Mouse (Mus musculus) limb, embryonic 15.5 days (tissue): ENCODE data around the gene Kctd14. TPM values are rescaled to one million over a fixed set of nuclear protein-coding genes. Genes with fewer than 3 reads are reported as not detected.
"Not testable (repeated sequence)": the region's sequence is repeated elsewhere in the genome, so short reads cannot be mapped to it uniquely, and the experiment has no call there.

ENCODE experiments used
- ATAC-seq: fragments of 200-750 bp; cut with Nextera tagmentation; 2 replicates; pipeline ENCODE4 v1.8.0; 2017; ENCODE audit warnings: low read depth, moderate TSS enrichment; ENCODE audit not compliant: insufficient number of reproducible peaks, low FRiP score, low TSS enrichment
- H3K27ac ChIP-seq: fragments of 300-500 bp; sonication (generic); 2 replicates; pipeline ENCODE4 v1.5.1; 2015; ENCODE audit warnings: moderate library complexity, mild to moderate bottlenecking, inconsistent platforms
- H3K27me3 ChIP-seq: fragments of 300-500 bp; sonication (generic); 2 replicates; pipeline ENCODE4 v1.6.1; 2015; ENCODE audit warnings: inconsistent platforms
- H3K36me3 ChIP-seq: fragments of 300-500 bp; sonication (generic); 2 replicates; pipeline ENCODE4 v1.6.1; 2015; ENCODE audit warnings: inconsistent platforms
- H3K4me1 ChIP-seq: fragments of 300-500 bp; sonication (generic); 2 replicates; pipeline ENCODE4 v1.6.1; 2015; ENCODE audit warnings: inconsistent platforms
- H3K4me2 ChIP-seq: fragments of 300-500 bp; sonication (generic); 2 replicates; pipeline ENCODE4 v1.6.1; 2015; ENCODE audit warnings: mild to moderate bottlenecking, inconsistent platforms
- H3K4me3 ChIP-seq: fragments of 300-500 bp; sonication (generic); 2 replicates; pipeline ENCODE4 v1.5.1; 2015; ENCODE audit warnings: mild to moderate bottlenecking, inconsistent platforms
- H3K9ac ChIP-seq: fragments of 300-500 bp; sonication (generic); 2 replicates; pipeline ENCODE4 v1.6.1; 2015; ENCODE audit warnings: inconsistent platforms
- H3K9me3 ChIP-seq: fragments of 300-500 bp; sonication (generic); 2 replicates; pipeline ENCODE4 v1.6.1; 2016; ENCODE audit warnings: inconsistent platforms
- WGBS: fragments of 180-500 bp; shearing (Covaris S2); methylation state at CpG from one replicate; pipeline ENCODE4 v1.1.7; 2015; 5-methylcytosine and 5-hydroxymethylcytosine counted together
- polyA plus RNA-seq: library from polyadenylated mRNA; unstranded; fragments of >200 nt; fragmentation: Nextera tagmentation; extraction: Ambion mirVana; gene quantifications from 2 replicates; pipeline ENCODE4 v1.2.1, GENCODE M21; 2015

The Kctd14 gene
- 3.2 and 3.4 TPM in 2 replicates for polyA plus RNA-seq

DNA sequence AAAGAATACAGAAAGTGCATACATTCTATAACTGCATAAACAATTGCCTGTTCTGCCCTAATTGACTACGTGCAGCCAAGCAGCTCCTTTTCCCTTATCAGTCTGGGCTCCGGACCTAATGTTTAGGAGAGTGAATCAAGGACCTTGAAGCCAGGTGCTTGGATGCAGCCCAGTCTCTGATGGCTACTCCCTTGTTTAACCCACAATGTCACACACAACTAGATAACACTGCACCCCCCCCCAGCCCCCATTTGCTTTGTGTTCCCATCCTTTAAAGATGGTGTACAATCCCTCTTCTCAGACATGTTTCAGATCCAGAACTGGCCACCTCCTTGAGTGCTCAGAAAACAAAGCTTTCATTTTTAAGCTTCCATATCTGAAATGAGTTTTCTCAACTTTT, at the start of gene Kctd14:
TSS of gene Kctd14 (plus strand) at position 301 of the 400 bp plus-strand sequence.
- not testable (repeated sequence) for H3K9ac ChIP-seq, ATAC-seq, H3K27me3 ChIP-seq, H3K4me2 ChIP-seq, H3K27ac ChIP-seq, H3K36me3 ChIP-seq, H3K4me3 ChIP-seq, H3K9me3 ChIP-seq
- peaks cover 28% of the 10 kb centered on the region for H3K4me1 ChIP-seq
- 82% methylated on average over 2 of the region's 2 CpGs for WGBS

DNA sequence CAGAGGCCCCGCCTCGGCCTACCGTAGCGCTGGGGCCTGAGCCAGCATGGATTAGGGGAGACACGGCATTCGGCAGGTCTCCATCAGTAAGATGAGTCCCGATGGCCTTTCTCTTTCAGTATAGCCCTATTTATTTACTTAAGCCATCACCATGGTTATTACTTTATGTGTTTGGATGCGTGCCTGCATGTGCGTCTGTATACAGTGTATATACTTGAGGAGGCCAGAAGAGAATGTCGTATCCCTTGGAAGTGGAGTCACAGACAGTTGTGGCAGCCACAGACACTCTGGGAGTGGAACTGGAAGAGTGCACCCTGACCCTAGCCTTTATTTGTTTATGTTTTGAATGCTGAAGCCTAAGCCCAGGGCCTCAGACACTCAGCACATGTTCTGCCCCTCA, 44.0 kb upstream of the Kctd14 start:
- H3K36me3 ChIP-seq: peaks cover 47% of the 10 kb centered on the region
- no peaks in the 10 kb centered on the region for H3K9me3 ChIP-seq
- H3K4me1 ChIP-seq: no peaks in the 10 kb centered on the region
- 79% methylated on average over 10 of the region's 10 CpGs for WGBS
- ATAC-seq: peak; percentile 26; the same call in 1 of the 2 replicates
- H3K27ac ChIP-seq: no peak overlapping the region
- H3K27me3 ChIP-seq: no peaks in the 10 kb centered on the region
- no peak overlapping the region for H3K4me2 ChIP-seq
- no peak overlapping the region for H3K9ac ChIP-seq
- no peak overlapping the region for H3K4me3 ChIP-seq

DNA sequence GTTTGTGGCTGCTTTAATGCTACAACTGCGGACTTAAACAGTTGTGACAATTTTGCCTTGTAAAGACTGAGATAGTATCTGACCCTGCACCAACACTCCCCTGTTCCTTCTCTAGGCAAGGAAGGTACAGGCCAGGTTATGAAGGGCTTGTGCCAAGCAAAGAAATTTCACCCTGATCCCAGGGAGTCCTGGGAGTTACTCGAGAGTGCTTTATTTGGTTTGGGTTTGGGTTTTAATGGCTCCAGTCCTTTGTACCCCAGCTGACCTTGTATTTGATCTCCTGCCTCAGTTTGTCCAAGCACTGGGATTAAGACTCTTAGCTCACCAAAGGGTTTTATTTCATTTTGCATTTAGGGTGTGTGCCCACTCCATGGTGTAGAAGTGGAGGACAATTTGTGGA, 40.0 kb upstream of the Kctd14 start:
- WGBS: 81% methylated on average over 2 of the region's 2 CpGs
- Histone ChIP-seq H3K27me3 (no peaks in the 10 kb centered on the region), H3K36me3 (peaks cover 51% of the 10 kb centered on the region), H3K27ac (no peak overlapping the region), H3K9ac (no peak overlapping the region), H3K9me3 (no peaks in the 10 kb centered on the region), H3K4me1 (no peaks in the 10 kb centered on the region), H3K4me3 (no peak overlapping the region), H3K4me2 (no peak overlapping the region)
- no peak for ATAC-seq

DNA sequence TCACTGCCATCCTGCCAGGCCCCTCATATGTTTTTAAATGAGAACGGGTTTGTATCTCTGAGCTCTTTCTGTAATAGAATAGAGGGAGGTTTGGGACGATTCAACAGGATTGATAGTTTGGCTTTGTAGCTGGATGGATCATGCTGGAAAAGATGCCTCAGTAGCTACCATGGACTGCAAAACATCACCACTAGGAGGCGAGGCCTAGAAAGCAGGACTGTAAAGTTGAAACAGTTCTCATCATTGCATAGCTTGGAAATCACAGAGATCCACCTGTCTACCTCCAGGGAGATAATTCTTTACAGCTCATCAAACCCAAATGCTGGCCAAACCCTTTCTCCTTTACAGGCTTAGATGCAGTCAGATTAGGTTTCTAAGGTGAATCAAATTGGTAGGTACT, 39.5 kb upstream of the Kctd14 start:
- peaks cover 51% of the 10 kb centered on the region for H3K36me3 ChIP-seq

DNA sequence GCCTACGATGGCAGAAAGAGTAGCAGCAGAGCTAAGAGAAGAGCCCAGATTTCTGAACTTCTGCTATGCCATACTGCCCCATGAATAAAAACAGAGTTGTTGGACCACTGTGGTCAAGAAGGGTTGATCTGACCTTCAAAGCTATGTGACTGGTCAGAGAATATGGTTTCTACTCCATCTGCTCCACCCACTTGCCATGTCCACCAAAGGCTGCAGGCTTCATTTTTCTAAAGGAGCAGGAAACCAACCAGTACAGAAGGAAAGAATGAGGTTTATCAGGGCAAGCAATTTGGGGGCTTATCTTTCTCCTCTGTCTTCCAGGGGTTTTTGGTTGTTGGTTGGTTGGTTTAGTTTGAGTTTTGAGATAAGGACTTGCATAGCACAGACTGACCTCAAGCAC, 37.1 kb upstream of the Kctd14 start:
- Histone ChIP-seq H3K4me3 (no peak overlapping the region), H3K36me3 (peaks cover 34% of the 10 kb centered on the region), H3K27ac (no peak overlapping the region), H3K4me1 (peaks cover 4% of the 10 kb centered on the region; the same call in 1 of the 2 replicates), H3K27me3 (no peaks in the 10 kb centered on the region), H3K9ac (no peak overlapping the region), H3K9me3 (no peaks in the 10 kb centered on the region), H3K4me2 (no peak overlapping the region)
- 96% methylated on average over 1 of the region's 1 CpGs for WGBS
- ATAC-seq: no peak

More for the DNA sequence above, 39.5 kb upstream of the Kctd14 start:
- Histone ChIP-seq H3K4me1 (no peaks in the 10 kb centered on the region), H3K9ac (no peak overlapping the region), H3K27me3 (no peaks in the 10 kb centered on the region), H3K4me3 (no peak overlapping the region), H3K4me2 (no peak overlapping the region), H3K9me3 (no peaks in the 10 kb centered on the region), H3K27ac (no peak overlapping the region)
- WGBS: 81% methylated on average over 3 of the region's 3 CpGs
- ATAC-seq: no peak

DNA sequence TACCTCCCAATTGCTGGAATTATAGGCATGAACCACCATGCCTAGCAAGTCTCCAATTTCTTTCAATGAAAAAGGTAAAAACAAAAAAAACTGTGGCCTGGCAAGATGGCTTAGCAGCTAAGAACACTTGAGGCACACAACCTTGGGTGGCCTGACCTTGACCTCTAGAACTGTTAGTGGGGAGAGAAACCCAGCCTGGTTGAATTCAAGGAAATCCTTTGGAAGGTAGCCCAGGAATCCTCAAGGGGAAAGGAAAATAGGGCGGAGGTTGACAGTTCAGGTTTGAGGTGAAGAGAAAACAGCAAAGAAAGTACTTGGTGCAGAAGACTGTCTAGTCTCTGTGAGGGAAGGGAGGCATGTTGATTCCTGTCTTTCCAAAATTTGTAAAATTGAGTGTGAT, 36.7 kb upstream of the Kctd14 start:
- H3K9me3 ChIP-seq: no peaks in the 10 kb centered on the region
- H3K27ac ChIP-seq: no peak overlapping the region
- no peak for ATAC-seq
- H3K9ac ChIP-seq: no peak overlapping the region
- H3K4me2 ChIP-seq: no peak overlapping the region
- peaks cover 30% of the 10 kb centered on the region for H3K36me3 ChIP-seq
- H3K27me3 ChIP-seq: no peaks in the 10 kb centered on the region
- peaks cover 4% of the 10 kb centered on the region; the same call in 1 of the 2 replicates for H3K4me1 ChIP-seq
- WGBS: 67% methylated on average over 1 of the region's 1 CpGs
- no peak overlapping the region for H3K4me3 ChIP-seq

DNA sequence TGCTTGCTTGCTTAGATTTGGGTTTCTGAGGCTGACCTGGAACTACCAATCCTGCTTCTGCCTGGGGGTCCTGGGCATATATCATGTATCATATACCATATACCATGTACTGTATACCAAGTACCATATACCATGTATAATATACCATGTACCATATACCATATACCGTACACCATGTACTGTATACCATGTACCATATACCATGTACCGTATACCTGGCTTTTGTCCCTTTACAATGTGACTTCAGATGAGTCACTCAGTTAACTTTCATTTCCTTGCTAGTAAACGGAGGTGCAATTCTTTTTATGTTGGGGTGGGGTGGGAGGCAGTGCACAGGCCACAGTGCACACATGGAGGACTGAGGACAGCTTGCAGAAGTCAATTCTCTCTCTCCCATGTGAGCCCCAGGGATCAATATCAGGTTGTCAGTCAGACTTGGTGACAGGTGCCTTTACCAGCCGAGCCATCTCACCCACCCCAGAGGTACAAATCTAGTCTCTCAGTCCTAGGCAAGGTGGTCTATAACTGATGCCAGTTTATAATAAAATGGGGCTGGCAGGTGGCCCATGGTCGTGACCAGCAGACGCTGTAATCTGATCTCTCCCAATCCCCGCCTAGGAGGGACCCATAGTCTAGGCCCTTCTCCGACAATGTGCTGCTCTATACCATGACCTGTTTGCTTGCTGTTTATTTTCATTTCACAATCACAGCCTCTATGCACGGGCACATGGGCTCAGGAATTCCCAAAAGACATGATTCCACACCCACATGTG, 36.0 kb upstream of the Kctd14 start:
- Histone ChIP-seq H3K4me2 (no peak overlapping the region), H3K4me3 (no peak overlapping the region), H3K27me3 (no peaks in the 10 kb centered on the region), H3K27ac (no peak overlapping the region), H3K4me1 (peaks cover 4% of the 10 kb centered on the region; the same call in 1 of the 2 replicates), H3K9me3 (no peaks in the 10 kb centered on the region), H3K36me3 (peaks cover 23% of the 10 kb centered on the region), H3K9ac (no peak overlapping the region)
- WGBS: 33% methylated on average over 9 of the region's 9 CpGs
- ATAC-seq: no peak

DNA sequence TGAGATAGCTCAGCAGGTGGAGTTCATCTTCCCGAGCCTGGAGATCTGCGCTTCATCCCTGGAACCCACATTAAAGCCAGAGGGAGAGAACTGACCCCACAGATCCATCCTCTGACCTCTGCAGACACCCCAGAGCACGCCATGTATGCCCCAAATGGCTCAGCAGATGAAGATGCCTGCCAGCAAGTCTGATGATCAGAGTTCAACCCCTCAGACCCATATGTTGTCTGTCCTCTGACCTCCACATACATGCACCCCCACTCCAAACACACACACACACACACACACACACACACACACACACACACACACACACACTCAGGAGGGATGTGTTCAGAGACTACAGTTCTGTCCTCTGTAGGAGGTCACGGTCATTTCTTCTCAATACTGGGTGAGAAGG, 34.6 kb upstream of the Kctd14 start:
- 83% methylated on average over 4 of the region's 4 CpGs for WGBS
- H3K27me3 ChIP-seq: no peaks in the 10 kb centered on the region

DNA sequence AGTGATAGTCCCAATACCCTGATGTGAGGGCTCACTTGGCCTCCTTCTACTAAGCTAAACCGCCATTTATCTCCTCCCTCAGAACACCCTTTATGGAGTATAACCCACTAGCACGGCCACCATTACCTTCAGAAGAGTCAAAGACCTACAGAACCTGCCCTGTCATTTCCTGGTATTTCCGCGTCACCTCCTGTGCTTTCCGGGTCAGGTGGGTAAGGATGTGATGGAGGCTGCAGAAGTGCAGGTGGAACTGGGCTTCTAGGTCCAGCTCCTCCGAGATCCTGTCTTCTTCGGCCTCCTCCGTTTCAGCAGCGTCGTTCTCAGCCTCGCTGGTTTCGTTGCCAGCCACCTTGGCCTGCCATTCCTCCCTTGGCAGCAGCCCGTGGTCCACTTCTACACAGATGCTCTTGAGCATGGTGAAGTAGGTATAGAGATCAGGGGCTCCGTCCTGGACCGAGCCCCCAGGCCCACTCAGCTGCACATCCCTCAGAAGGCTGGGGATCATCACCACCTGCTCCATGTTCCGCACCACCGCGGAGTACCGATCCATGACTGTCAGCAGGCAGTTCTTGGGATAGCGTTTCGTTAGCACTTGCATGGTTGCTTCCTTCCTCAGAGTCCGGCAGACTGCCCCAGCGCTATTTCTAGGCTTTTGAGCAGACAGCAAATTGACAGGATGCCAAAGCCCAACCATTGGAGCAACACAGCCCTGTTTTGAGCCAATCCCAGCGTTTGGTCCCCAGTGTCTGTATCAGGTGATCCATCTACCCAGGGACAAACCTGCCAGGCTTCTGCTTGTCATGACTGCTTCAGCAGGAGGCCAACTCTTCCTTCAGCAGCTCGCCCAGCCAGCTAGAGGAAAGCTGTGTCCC, 34.0 kb upstream of the Kctd14 start, which contains the start of gene Thrsp:
TSS of gene Thrsp (minus strand) at position 825 of the 872 bp plus-strand sequence.
- Histone ChIP-seq H3K4me3 (no peak within 1 kb of the TSS), H3K36me3 (0 out of 2 replicates have a peak, but pooled peaks cover 6% of the 10 kb centered on the region), H3K4me1 (peaks cover 4% of the 10 kb centered on the region; the same call in 1 of the 2 replicates), H3K4me2 (no peak within 1 kb of the TSS), H3K27ac (no peak within 1 kb of the TSS), H3K9me3 (no peaks in the 10 kb centered on the region), H3K9ac (no peak within 1 kb of the TSS), H3K27me3 (no peaks in the 10 kb centered on the region)
- WGBS: 76% methylated on average over 25 of the region's 25 CpGs
- ATAC-seq: no peak

More for the DNA sequence above, 34.6 kb upstream of the Kctd14 start:
- Histone ChIP-seq H3K9me3 (no peaks in the 10 kb centered on the region), H3K4me1 (peaks cover 4% of the 10 kb centered on the region; the same call in 1 of the 2 replicates), H3K4me3 (no peak overlapping the region), H3K36me3 (peaks cover 9% of the 10 kb centered on the region; the same call in 1 of the 2 replicates), H3K9ac (no peak overlapping the region), H3K27ac (no peak overlapping the region), H3K4me2 (no peak overlapping the region)
- no peak for ATAC-seq

DNA sequence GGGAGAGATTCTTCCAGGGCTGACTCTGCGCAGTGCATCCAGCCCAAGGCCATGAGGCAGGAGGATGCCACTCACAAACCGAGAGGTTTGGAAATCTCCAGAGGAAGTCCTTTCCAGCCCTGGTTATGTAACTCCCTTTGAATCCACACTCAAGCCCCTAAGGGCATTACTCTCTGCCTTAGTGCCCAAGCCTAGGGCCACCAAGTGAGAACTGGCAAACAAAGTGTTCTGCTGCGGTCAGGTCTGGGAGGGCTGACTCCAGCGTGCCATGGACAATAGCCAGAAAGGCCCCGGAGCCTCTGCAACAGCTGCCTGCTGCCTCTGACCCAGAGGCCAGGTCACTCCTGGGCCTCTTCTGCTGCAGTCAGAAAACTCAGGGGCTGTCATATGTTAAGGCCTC, 32.4 kb upstream of the Kctd14 start:
- Histone ChIP-seq H3K36me3 (no peaks in the 10 kb centered on the region), H3K4me1 (peaks cover 4% of the 10 kb centered on the region; the same call in 1 of the 2 replicates), H3K9me3 (no peaks in the 10 kb centered on the region), H3K27ac (no peak overlapping the region), H3K27me3 (no peaks in the 10 kb centered on the region), H3K4me3 (no peak overlapping the region), H3K9ac (no peak overlapping the region), H3K4me2 (no peak overlapping the region)
- WGBS: 80% methylated on average over 5 of the region's 5 CpGs
- no peak for ATAC-seq

DNA sequence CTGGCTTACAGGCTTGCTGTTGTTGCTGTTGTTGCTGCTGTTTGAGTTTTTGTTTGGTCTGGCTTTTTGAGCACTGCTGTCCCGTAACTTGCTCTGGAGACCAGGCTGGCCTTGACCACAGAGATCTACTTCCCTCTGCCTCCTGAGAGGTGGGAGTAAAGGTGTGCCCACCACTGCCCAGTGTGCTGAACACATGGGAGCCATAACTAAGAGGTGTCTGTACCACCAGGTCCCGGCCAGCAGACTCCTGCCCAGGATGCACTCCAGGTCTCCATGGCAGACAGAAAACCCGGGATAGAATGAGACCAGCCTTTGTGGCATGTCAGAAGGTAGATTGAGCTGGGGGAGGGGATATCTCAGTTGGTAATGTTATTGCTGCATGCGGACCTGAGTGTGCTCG, 32.0 kb upstream of the Kctd14 start:
- Histone ChIP-seq H3K4me2 (no peak overlapping the region), H3K27me3 (no peaks in the 10 kb centered on the region), H3K27ac (no peak overlapping the region), H3K4me1 (peaks cover 4% of the 10 kb centered on the region; the same call in 1 of the 2 replicates), H3K9ac (no peak overlapping the region), H3K4me3 (no peak overlapping the region), H3K9me3 (no peaks in the 10 kb centered on the region), H3K36me3 (no peaks in the 10 kb centered on the region)
- 73% methylated on average over 5 of the region's 5 CpGs for WGBS
- ATAC-seq: no peak

DNA sequence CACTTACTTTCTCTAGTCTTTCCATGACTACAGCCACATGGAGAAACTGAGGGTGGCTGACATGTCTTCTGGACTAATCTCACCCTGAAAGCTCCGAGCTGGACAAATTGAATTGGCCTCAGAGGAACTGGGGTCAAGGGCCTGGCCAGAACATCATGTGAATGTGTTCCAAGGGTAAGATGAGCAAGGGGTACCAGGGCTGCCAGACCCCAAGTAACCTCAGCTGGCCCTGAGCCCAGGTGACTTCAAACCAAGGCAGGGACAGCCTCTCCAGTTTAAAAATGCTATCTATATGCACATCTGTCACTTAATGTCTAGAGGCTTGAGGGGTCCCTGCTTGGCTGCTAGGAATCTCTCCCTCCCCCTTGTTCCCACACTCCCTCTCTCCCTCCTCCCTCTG, 30.7 kb upstream of the Kctd14 start:
- H3K9me3 ChIP-seq: no peaks in the 10 kb centered on the region
- WGBS: 78% methylated on average over 1 of the region's 1 CpGs
- no peak overlapping the region for H3K27ac ChIP-seq
- ATAC-seq: no peak
- peaks cover 6% of the 10 kb centered on the region; the same call in 1 of the 2 replicates for H3K4me1 ChIP-seq
- no peak overlapping the region for H3K9ac ChIP-seq
- H3K4me3 ChIP-seq: no peak overlapping the region
- H3K36me3 ChIP-seq: no peaks in the 10 kb centered on the region
- H3K4me2 ChIP-seq: no peak overlapping the region
- H3K27me3 ChIP-seq: no peaks in the 10 kb centered on the region
